Mouse (Mus musculus) stomach, embryonic 15.5 days (tissue): ENCODE results near the gene Polr2i. TPM values are rescaled to one million over a fixed set of nuclear protein-coding genes. Genes with fewer than 3 reads are reported as not detected.
"Not testable (repeated sequence)": the region's sequence is repeated elsewhere in the genome, so short reads cannot be mapped to it uniquely, and the experiment has no call there.

Source experiments
- ATAC-seq: fragments of 200-750 bp; cut with Nextera tagmentation; 2 replicates; pipeline ENCODE4 v1.8.0; 2017; ENCODE audit warnings: low read depth, moderate number of reproducible peaks, moderate TSS enrichment; ENCODE audit not compliant: insufficient read depth, low FRiP score
- H3K27ac ChIP-seq: fragments of 300-500 bp; sonication (generic); 2 replicates; pipeline ENCODE4 v1.5.1; 2015; ENCODE audit warnings: mild to moderate bottlenecking, inconsistent platforms
- H3K27me3 ChIP-seq: fragments of 300-500 bp; sonication (generic); replicated peaks from 2 replicates; pipeline ENCODE4 v1.6.1; 2015; ENCODE audit warnings: inconsistent platforms
- H3K36me3 ChIP-seq: fragments of 300-500 bp; sonication (generic); 2 replicates; pipeline ENCODE4 v1.6.1; 2015; ENCODE audit warnings: inconsistent platforms
- H3K4me1 ChIP-seq: fragments of 300-500 bp; sonication (generic); 2 replicates; pipeline ENCODE4 v1.6.1; 2015; ENCODE audit warnings: inconsistent platforms
- H3K4me2 ChIP-seq: fragments of 300-500 bp; sonication (generic); 2 replicates; pipeline ENCODE4 v1.6.1; 2015; ENCODE audit warnings: mild to moderate bottlenecking, inconsistent platforms
- H3K4me3 ChIP-seq: fragments of 300-500 bp; sonication (generic); replicated peaks from 2 replicates; pipeline ENCODE4 v1.5.1; 2015; ENCODE audit warnings: inconsistent platforms
- H3K9ac ChIP-seq: fragments of 300-500 bp; sonication (generic); 2 replicates; pipeline ENCODE4 v1.6.1; 2015; ENCODE audit warnings: inconsistent platforms
- H3K9me3 ChIP-seq: fragments of 300-500 bp; sonication (generic); 2 replicates; pipeline ENCODE4 v1.6.1; 2016; ENCODE audit warnings: inconsistent platforms
- WGBS: fragments of 180-500 bp; shearing (Covaris S2); methylation state at CpG from one replicate; pipeline ENCODE4 v1.1.7; 2015; 5-methylcytosine and 5-hydroxymethylcytosine counted together
- polyA plus RNA-seq: library from polyadenylated mRNA; unstranded; fragments of >200 nt; fragmentation: Nextera tagmentation; extraction: Ambion mirVana; gene quantifications from 2 replicates; pipeline ENCODE4 v1.2.1, GENCODE M21; 2015

Polr2i gene
- polyA plus RNA-seq: 129 and 139 TPM in 2 replicates

- Histone ChIP-seq H3K9ac (peak within 1 kb of the TSS; percentile 53), H3K9me3 (no peaks in the 10 kb centered on the region), H3K4me1 (peaks cover 16% of the 10 kb centered on the region), H3K27me3 (no peaks in the 10 kb centered on the region), H3K36me3 (peaks cover 12% of the 10 kb centered on the region), H3K27ac (peak within 1 kb of the TSS; percentile 97), H3K4me2 (peak within 1 kb of the TSS; percentile 86), H3K4me3 (peak within 1 kb of the TSS; percentile 55)
- peak; percentile 95 for ATAC-seq
- under 1% methylated on average over 67 of the region's 67 CpGs for WGBS
Measured at GRCm38 (mm10) chr7:30231669-30232454, at the start of gene Polr2i, which contains the start of gene Tbcb. Gene Polr2i (plus strand): TSS chr7:30231948. Gene Tbcb (minus strand): TSS chr7:30232272.

DNA sequence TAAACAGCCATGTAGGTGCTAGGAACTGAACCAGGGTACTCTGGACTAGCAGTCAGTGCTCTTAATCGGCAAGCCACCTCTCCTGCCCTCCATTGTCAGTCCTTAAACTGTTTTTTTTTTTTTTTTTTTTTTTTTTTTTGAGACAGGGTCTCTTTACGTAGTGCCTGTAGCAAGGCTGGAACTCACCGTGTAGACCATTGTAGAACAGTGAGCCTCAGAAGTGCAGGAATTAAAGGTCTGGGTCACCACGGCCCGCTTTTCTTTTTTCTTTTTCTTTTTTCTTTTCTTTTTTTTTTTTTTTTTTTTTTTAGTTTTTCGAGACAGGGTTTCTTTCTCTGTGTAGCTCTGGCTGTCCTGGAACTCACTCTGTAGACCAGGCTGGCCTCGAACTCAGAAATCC, 48.6 kb upstream of the Polr2i start:
- H3K4me1 ChIP-seq, H3K27me3 ChIP-seq, H3K4me3 ChIP-seq, H3K27ac ChIP-seq, ATAC-seq, H3K4me2 ChIP-seq, H3K9ac ChIP-seq, H3K9me3 ChIP-seq: not testable (repeated sequence)
- 71% methylated on average over 7 of the region's 7 CpGs for WGBS
- peaks cover 21% of the 10 kb centered on the region for H3K36me3 ChIP-seq

- Histone ChIP-seq H3K27ac (peak within 1 kb of the TSS; percentile 49; the same call in 1 of the 2 replicates), H3K9me3 (no peaks in the 10 kb centered on the region), H3K36me3 (peaks cover 25% of the 10 kb centered on the region), H3K4me1 (peaks cover 10% of the 10 kb centered on the region), H3K4me2 (peak within 1 kb of the TSS; percentile 56), H3K4me3 (peak within 1 kb of the TSS; percentile 29), H3K27me3 (no peaks in the 10 kb centered on the region), H3K9ac (no peak within 1 kb of the TSS)
- peak; percentile 83 for ATAC-seq
- WGBS: under 1% methylated on average over 11 of the region's 11 CpGs
Measured at GRCm38 (mm10) chr7:30183879-30184289, 47.9 kb upstream of the Polr2i start, which contains the start of gene Cox7a1. Gene Cox7a1 (plus strand): TSS chr7:30184144.

GRCm38 (mm10) chr7:30184641-30185348, 47.0 kb upstream of the Polr2i start:
- Histone ChIP-seq H3K27ac (0 out of 2 replicates have a peak overlapping the region, but pooled peaks have one; percentile 49), H3K9me3 (no peaks in the 10 kb centered on the region), H3K36me3 (peaks cover 28% of the 10 kb centered on the region), H3K9ac (no peak overlapping the region), H3K27me3 (no peaks in the 10 kb centered on the region), H3K4me2 (peak overlapping the region; percentile 56; the same call in 1 of the 2 replicates), H3K4me3 (no peak overlapping the region), H3K4me1 (peaks cover 10% of the 10 kb centered on the region)
- WGBS: 72% methylated on average over 13 of the region's 13 CpGs
- ATAC-seq: no peak

DNA sequence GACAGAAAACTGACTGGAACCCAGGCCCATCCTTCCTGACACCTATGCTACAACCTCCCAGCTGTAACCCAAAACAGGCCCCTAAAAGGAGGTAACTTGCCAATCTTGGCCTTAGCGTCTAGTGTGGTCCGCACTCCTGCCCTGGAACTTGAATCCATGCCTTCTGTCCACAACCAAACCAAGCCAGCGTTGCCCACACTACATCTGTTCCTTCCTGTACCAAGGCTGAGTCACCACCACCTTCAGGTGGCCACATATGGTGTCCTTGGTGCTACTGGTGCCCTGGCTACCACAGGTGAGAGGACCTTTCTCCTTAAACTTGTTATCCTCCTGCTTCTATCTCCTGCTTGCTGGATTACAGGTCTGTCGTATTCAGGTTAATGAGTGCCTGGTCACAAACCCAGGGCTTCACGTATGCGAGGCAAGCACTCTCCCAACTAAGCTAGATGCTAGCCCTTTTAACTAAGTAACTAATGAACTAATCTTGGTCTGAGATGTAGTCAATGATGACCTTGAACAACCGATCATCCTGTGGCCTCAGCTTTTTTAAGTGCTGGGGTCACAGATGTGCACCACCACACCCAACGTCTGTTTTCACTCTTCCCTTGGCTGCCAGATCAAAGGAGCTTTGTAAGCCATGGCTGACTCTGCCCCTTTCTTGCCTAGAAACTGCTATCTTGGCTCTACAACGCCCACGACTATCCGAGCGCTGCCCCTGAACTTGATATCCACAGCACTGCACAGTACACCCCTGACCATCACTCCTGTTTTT, 43.2 kb upstream of the Polr2i start:
- Histone ChIP-seq H3K9ac (no peak overlapping the region), H3K36me3 (peaks cover 50% of the 10 kb centered on the region), H3K27ac (no peak overlapping the region), H3K9me3 (no peaks in the 10 kb centered on the region), H3K4me3 (no peak overlapping the region), H3K27me3 (no peaks in the 10 kb centered on the region), H3K4me2 (no peak overlapping the region), H3K4me1 (peaks cover 20% of the 10 kb centered on the region)
- 81% methylated on average over 12 of the region's 12 CpGs for WGBS
- no peak for ATAC-seq

- H3K9me3 ChIP-seq: no peaks in the 10 kb centered on the region
- H3K4me2 ChIP-seq: no peak overlapping the region
- 82% methylated on average over 4 of the region's 4 CpGs for WGBS
- H3K4me3 ChIP-seq: no peak overlapping the region
- ATAC-seq: no peak
- H3K27me3 ChIP-seq: no peaks in the 10 kb centered on the region
- H3K36me3 ChIP-seq: peaks cover 50% of the 10 kb centered on the region
- H3K9ac ChIP-seq: no peak overlapping the region
- H3K27ac ChIP-seq: no peak overlapping the region
- H3K4me1 ChIP-seq: peaks cover 18% of the 10 kb centered on the region
Measured at GRCm38 (mm10) chr7:30189116-30189491, 42.6 kb upstream of the Polr2i start.

GRCm38 (mm10) chr7:30192088-30192487, 39.7 kb upstream of the Polr2i start:
- H3K9ac ChIP-seq: no peak overlapping the region
- no peak overlapping the region for H3K27ac ChIP-seq
- H3K4me2 ChIP-seq: no peak overlapping the region
- H3K4me1 ChIP-seq: peaks cover 19% of the 10 kb centered on the region
- 86% methylated on average over 12 of the region's 12 CpGs for WGBS
- no peak overlapping the region for H3K4me3 ChIP-seq
- no peaks in the 10 kb centered on the region for H3K9me3 ChIP-seq
- no peaks in the 10 kb centered on the region for H3K27me3 ChIP-seq
- ATAC-seq: no peak
- peaks cover 38% of the 10 kb centered on the region for H3K36me3 ChIP-seq

DNA sequence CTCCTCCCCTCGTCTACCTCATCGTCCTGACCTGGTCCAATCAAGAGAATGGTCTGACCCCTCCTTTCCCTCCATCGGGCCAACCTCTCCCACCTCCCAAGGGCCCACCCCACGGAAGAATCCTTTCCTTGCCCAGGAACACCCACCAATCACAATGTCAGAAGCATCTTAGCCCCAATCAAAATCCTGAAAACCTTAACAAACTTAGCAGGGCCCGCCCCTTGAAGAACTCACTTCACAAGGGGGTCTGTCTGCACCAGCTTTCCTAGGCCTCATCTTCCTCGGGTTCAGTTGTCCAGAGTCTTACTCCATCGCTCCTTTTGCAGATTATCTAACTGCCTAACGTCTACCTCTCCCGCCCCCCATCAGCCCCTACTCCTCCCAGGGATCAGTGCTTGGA, 38.7 kb upstream of the Polr2i start:
- peaks cover 32% of the 10 kb centered on the region for H3K36me3 ChIP-seq
- ATAC-seq: no peak
- 31% methylated on average over 9 of the region's 9 CpGs for WGBS
- H3K27me3 ChIP-seq: no peaks in the 10 kb centered on the region
- H3K4me1 ChIP-seq: peaks cover 22% of the 10 kb centered on the region
- peak overlapping the region; percentile 68 for H3K4me2 ChIP-seq
- peak overlapping the region; percentile 86 for H3K4me3 ChIP-seq
- H3K9me3 ChIP-seq: no peaks in the 10 kb centered on the region
- no peak overlapping the region for H3K9ac ChIP-seq
- peak overlapping the region; percentile 94; the same call in 1 of the 2 replicates for H3K27ac ChIP-seq

DNA sequence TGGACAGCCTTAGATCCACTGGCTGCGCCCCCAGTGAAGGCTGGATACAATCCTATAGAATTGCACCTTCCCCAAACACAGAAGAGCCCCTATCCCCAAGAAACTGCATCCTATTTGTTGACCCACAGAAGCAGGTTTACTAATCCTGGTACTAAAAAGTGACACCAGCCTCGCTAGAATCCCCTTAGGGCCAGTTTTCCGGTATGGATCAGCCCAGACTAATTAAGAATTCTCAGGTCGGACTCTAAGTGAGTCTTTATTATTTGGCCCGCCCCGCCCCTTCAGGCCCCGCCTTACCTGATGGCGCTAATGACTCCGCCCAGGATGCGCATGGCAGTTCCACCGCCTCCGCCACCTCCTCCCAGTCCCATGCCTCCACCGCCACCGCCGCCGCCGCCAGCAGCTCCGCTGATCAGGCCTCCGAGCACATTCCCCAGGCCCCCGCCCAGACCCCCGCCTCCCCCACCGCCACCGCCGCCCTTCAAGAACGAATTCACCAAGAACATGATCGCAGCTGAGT, 38.1 kb upstream of the Polr2i start:
- Histone ChIP-seq H3K9me3 (no peaks in the 10 kb centered on the region), H3K36me3 (peaks cover 27% of the 10 kb centered on the region), H3K4me1 (peaks cover 25% of the 10 kb centered on the region), H3K4me2 (peak overlapping the region; percentile 68), H3K27me3 (no peaks in the 10 kb centered on the region), H3K9ac (peak overlapping the region; percentile 19; the same call in 1 of the 2 replicates), H3K27ac (peak overlapping the region; percentile 94), H3K4me3 (peak overlapping the region; percentile 86)
- WGBS: 2% methylated on average over 25 of the region's 26 CpGs
- peak; percentile 69 for ATAC-seq

GRCm38 (mm10) chr7:30194101-30194831, 37.5 kb upstream of the Polr2i start:
- Histone ChIP-seq H3K9me3 (no peaks in the 10 kb centered on the region), H3K27me3 (no peaks in the 10 kb centered on the region), H3K4me3 (peak overlapping the region; percentile 86), H3K36me3 (peaks cover 22% of the 10 kb centered on the region), H3K9ac (peak overlapping the region; percentile 90), H3K4me1 (peaks cover 25% of the 10 kb centered on the region), H3K27ac (peak overlapping the region; percentile 94), H3K4me2 (peak overlapping the region; percentile 68)
- WGBS: under 1% methylated on average over 26 of the region's 26 CpGs
- ATAC-seq: peak; percentile 19; the same call in 1 of the 2 replicates

- H3K36me3 ChIP-seq: peaks cover 21% of the 10 kb centered on the region
- peaks cover 25% of the 10 kb centered on the region for H3K4me1 ChIP-seq
- no peaks in the 10 kb centered on the region for H3K27me3 ChIP-seq
- peak overlapping the region; percentile 90 for H3K9ac ChIP-seq
- H3K4me3 ChIP-seq: peak overlapping the region; percentile 86
- peak overlapping the region; percentile 68 for H3K4me2 ChIP-seq
- H3K27ac ChIP-seq: peak overlapping the region; percentile 94
- H3K9me3 ChIP-seq: no peaks in the 10 kb centered on the region
- WGBS: under 1% methylated on average over 28 of the region's 28 CpGs
- peak; percentile 87 for ATAC-seq
Measured at GRCm38 (mm10) chr7:30194884-30195283, 36.9 kb upstream of the Polr2i start.
